Mouse (Mus musculus) stomach, embryonic 15.5 days (tissue): ENCODE results near the gene Adgrl2. TPM values are rescaled to one million over a fixed set of nuclear protein-coding genes. Genes with fewer than 3 reads are reported as not detected.
A peak's percentile ranks its signal among the peaks of the same experiment; 100 is the strongest.

Experiments used
- ATAC-seq: fragments of 200-750 bp; cut with Nextera tagmentation; 2 replicates; pipeline ENCODE4 v1.8.0; 2017; ENCODE audit warnings: low read depth, moderate number of reproducible peaks, moderate TSS enrichment; ENCODE audit not compliant: insufficient read depth, low FRiP score
- H3K27ac ChIP-seq: fragments of 300-500 bp; sonication (generic); 2 replicates; pipeline ENCODE4 v1.5.1; 2015; ENCODE audit warnings: mild to moderate bottlenecking, inconsistent platforms
- H3K27me3 ChIP-seq: fragments of 300-500 bp; sonication (generic); replicated peaks from 2 replicates; pipeline ENCODE4 v1.6.1; 2015; ENCODE audit warnings: inconsistent platforms
- H3K36me3 ChIP-seq: fragments of 300-500 bp; sonication (generic); 2 replicates; pipeline ENCODE4 v1.6.1; 2015; ENCODE audit warnings: inconsistent platforms
- H3K4me1 ChIP-seq: fragments of 300-500 bp; sonication (generic); 2 replicates; pipeline ENCODE4 v1.6.1; 2015; ENCODE audit warnings: inconsistent platforms
- H3K4me2 ChIP-seq: fragments of 300-500 bp; sonication (generic); 2 replicates; pipeline ENCODE4 v1.6.1; 2015; ENCODE audit warnings: mild to moderate bottlenecking, inconsistent platforms
- H3K4me3 ChIP-seq: fragments of 300-500 bp; sonication (generic); replicated peaks from 2 replicates; pipeline ENCODE4 v1.5.1; 2015; ENCODE audit warnings: inconsistent platforms
- H3K9ac ChIP-seq: fragments of 300-500 bp; sonication (generic); 2 replicates; pipeline ENCODE4 v1.6.1; 2015; ENCODE audit warnings: inconsistent platforms
- H3K9me3 ChIP-seq: fragments of 300-500 bp; sonication (generic); 2 replicates; pipeline ENCODE4 v1.6.1; 2016; ENCODE audit warnings: inconsistent platforms
- WGBS: fragments of 180-500 bp; shearing (Covaris S2); methylation state at CpG from one replicate; pipeline ENCODE4 v1.1.7; 2015; 5-methylcytosine and 5-hydroxymethylcytosine counted together
- polyA plus RNA-seq: library from polyadenylated mRNA; unstranded; fragments of >200 nt; fragmentation: Nextera tagmentation; extraction: Ambion mirVana; gene quantifications from 2 replicates; pipeline ENCODE4 v1.2.1, GENCODE M21; 2015

The Adgrl2 gene
- 46.2 and 47.7 TPM in 2 replicates for polyA plus RNA-seq

GRCm38 (mm10) chr3:148990531-148991003, at the start of gene Adgrl2:
Gene Adgrl2, minus strand, starts transcription at chr3:148990555.
- H3K4me2 ChIP-seq: peak within 1 kb of the TSS; percentile 76
- peak within 1 kb of the TSS; percentile 90 for H3K4me3 ChIP-seq
- H3K9ac ChIP-seq: peak within 1 kb of the TSS; percentile 58
- 0 out of 2 replicates have a peak, but pooled peaks cover 4% of the 10 kb centered on the region for H3K4me1 ChIP-seq
- peak; percentile 8; the same call in 1 of the 2 replicates for ATAC-seq
- peak within 1 kb of the TSS; percentile 100 for H3K27ac ChIP-seq
- WGBS: under 1% methylated on average over 25 of the region's 25 CpGs
- no peaks in the 10 kb centered on the region for H3K36me3 ChIP-seq
- no peaks in the 10 kb centered on the region for H3K27me3 ChIP-seq
- no peaks in the 10 kb centered on the region for H3K9me3 ChIP-seq

- H3K4me1 ChIP-seq: peaks cover 6% of the 10 kb centered on the region; the same call in 1 of the 2 replicates
- H3K9ac ChIP-seq: no peak overlapping the region
- peak overlapping the region; percentile 35; the same call in 1 of the 2 replicates for H3K27ac ChIP-seq
- H3K36me3 ChIP-seq: no peaks in the 10 kb centered on the region
- H3K4me3 ChIP-seq: no peak overlapping the region
- WGBS: 38% methylated on average over 4 of the region's 4 CpGs
- H3K27me3 ChIP-seq: no peaks in the 10 kb centered on the region
- no peaks in the 10 kb centered on the region for H3K9me3 ChIP-seq
- ATAC-seq: no peak
- no peak overlapping the region for H3K4me2 ChIP-seq
Observed at GRCm38 (mm10) chr3:149038771-149039170, 48.4 kb upstream of the Adgrl2 start.

- H3K36me3 ChIP-seq: no peaks in the 10 kb centered on the region
- WGBS: 66% methylated on average over 5 of the region's 5 CpGs
Observed at GRCm38 (mm10) chr3:149019925-149020324, 29.6 kb upstream of the Adgrl2 start.

GRCm38 (mm10) chr3:149009311-149009710, 19.0 kb upstream of the Adgrl2 start:
- H3K9ac ChIP-seq: no peak overlapping the region
- WGBS: 68% methylated on average over 7 of the region's 7 CpGs
- H3K9me3 ChIP-seq: no peaks in the 10 kb centered on the region
- H3K36me3 ChIP-seq: no peaks in the 10 kb centered on the region
- ATAC-seq: no peak
- no peak overlapping the region for H3K4me3 ChIP-seq
- no peaks in the 10 kb centered on the region for H3K27me3 ChIP-seq
- H3K4me2 ChIP-seq: no peak overlapping the region
- peaks cover 6% of the 10 kb centered on the region; the same call in 1 of the 2 replicates for H3K4me1 ChIP-seq
- no peak overlapping the region for H3K27ac ChIP-seq

More at GRCm38 (mm10) chr3:149019925-149020324, 29.6 kb upstream of the Adgrl2 start:
- Histone ChIP-seq H3K9me3 (no peaks in the 10 kb centered on the region), H3K9ac (no peak overlapping the region), H3K4me3 (no peak overlapping the region), H3K27me3 (no peaks in the 10 kb centered on the region), H3K27ac (no peak overlapping the region), H3K4me1 (no peaks in the 10 kb centered on the region), H3K4me2 (no peak overlapping the region)
- ATAC-seq: no peak

GRCm38 (mm10) chr3:149008634-149009023, 18.3 kb upstream of the Adgrl2 start:
- H3K27me3 ChIP-seq: no peaks in the 10 kb centered on the region
- H3K4me1 ChIP-seq: peaks cover 6% of the 10 kb centered on the region; the same call in 1 of the 2 replicates
- WGBS: 49% methylated on average over 6 of the region's 6 CpGs
- H3K27ac ChIP-seq: no peak overlapping the region
- no peak for ATAC-seq
- H3K9me3 ChIP-seq: no peaks in the 10 kb centered on the region
- H3K4me3 ChIP-seq: no peak overlapping the region
- H3K4me2 ChIP-seq: peak overlapping the region; percentile 23
- no peak overlapping the region for H3K9ac ChIP-seq
- H3K36me3 ChIP-seq: no peaks in the 10 kb centered on the region

- ATAC-seq: no peak
- Histone ChIP-seq H3K36me3 (no peaks in the 10 kb centered on the region), H3K27me3 (no peaks in the 10 kb centered on the region), H3K9me3 (no peaks in the 10 kb centered on the region), H3K9ac (no peak overlapping the region), H3K4me2 (peak overlapping the region; percentile 23), H3K4me3 (no peak overlapping the region), H3K4me1 (peaks cover 6% of the 10 kb centered on the region; the same call in 1 of the 2 replicates), H3K27ac (no peak overlapping the region)
- 46% methylated on average over 20 of the region's 20 CpGs for WGBS
Observed at GRCm38 (mm10) chr3:149007860-149008633, 17.7 kb upstream of the Adgrl2 start.

- Histone ChIP-seq H3K9ac (no peak overlapping the region), H3K27ac (no peak overlapping the region), H3K4me2 (no peak overlapping the region), H3K27me3 (no peaks in the 10 kb centered on the region), H3K4me3 (no peak overlapping the region), H3K4me1 (no peaks in the 10 kb centered on the region), H3K9me3 (no peaks in the 10 kb centered on the region), H3K36me3 (no peaks in the 10 kb centered on the region)
- 44% methylated on average over 8 of the region's 8 CpGs for WGBS
- ATAC-seq: no peak
Observed at GRCm38 (mm10) chr3:149001364-149001763, 11.0 kb upstream of the Adgrl2 start.

- Histone ChIP-seq H3K9ac (no peak overlapping the region), H3K27me3 (no peaks in the 10 kb centered on the region), H3K4me3 (no peak overlapping the region), H3K36me3 (no peaks in the 10 kb centered on the region), H3K4me2 (no peak overlapping the region), H3K9me3 (no peaks in the 10 kb centered on the region), H3K4me1 (no peaks in the 10 kb centered on the region), H3K27ac (no peak overlapping the region)
- WGBS: 61% methylated on average over 10 of the region's 10 CpGs
- no peak for ATAC-seq
Observed at GRCm38 (mm10) chr3:148998661-148999060, 8.3 kb upstream of the Adgrl2 start.

GRCm38 (mm10) chr3:148991056-148991455, 701 bp upstream of the Adgrl2 start:
- ATAC-seq: no peak
- WGBS: 6% methylated on average over 8 of the region's 8 CpGs
- Histone ChIP-seq H3K9me3 (no peaks in the 10 kb centered on the region), H3K4me1 (0 out of 2 replicates have a peak, but pooled peaks cover 4% of the 10 kb centered on the region), H3K27me3 (no peaks in the 10 kb centered on the region), H3K4me3 (peak overlapping the region; percentile 90), H3K4me2 (peak overlapping the region; percentile 76), H3K36me3 (no peaks in the 10 kb centered on the region), H3K27ac (peak overlapping the region; percentile 100; the same call in 1 of the 2 replicates), H3K9ac (no peak overlapping the region)

- 0% methylated on average over 46 of the region's 68 CpGs for WGBS
- ATAC-seq: peak; percentile 66
- Histone ChIP-seq H3K9ac (peak overlapping the region; percentile 58), H3K4me1 (0 out of 2 replicates have a peak, but pooled peaks cover 4% of the 10 kb centered on the region), H3K4me3 (peak overlapping the region; percentile 90), H3K27me3 (no peaks in the 10 kb centered on the region), H3K9me3 (no peaks in the 10 kb centered on the region), H3K4me2 (peak overlapping the region; percentile 76), H3K27ac (peak overlapping the region; percentile 100), H3K36me3 (no peaks in the 10 kb centered on the region)
Observed at GRCm38 (mm10) chr3:148989818-148990530, 381 bp downstream of the Adgrl2 start.

- H3K27ac ChIP-seq: peak overlapping the region; percentile 100
- H3K4me3 ChIP-seq: peak overlapping the region; percentile 90
- WGBS: under 1% methylated on average over 73 of the region's 75 CpGs
- 0 out of 2 replicates have a peak, but pooled peaks cover 4% of the 10 kb centered on the region for H3K4me1 ChIP-seq
- H3K4me2 ChIP-seq: peak overlapping the region; percentile 76
- no peaks in the 10 kb centered on the region for H3K36me3 ChIP-seq
- H3K9me3 ChIP-seq: no peaks in the 10 kb centered on the region
- peak overlapping the region; percentile 90 for H3K9ac ChIP-seq
- peak; percentile 89 for ATAC-seq
- no peaks in the 10 kb centered on the region for H3K27me3 ChIP-seq
Observed at GRCm38 (mm10) chr3:148988996-148989817, 1.1 kb downstream of the Adgrl2 start.
